Mouse (Mus musculus) frontal cortex, postnatal 25 days (tissue): ENCODE results near the gene Kcnq1.

Experiments
- DNase-seq, 2 experiments: peaks; one replicate each; pipeline ENCODE4 v3.0.0; 2022; ENCODE audit warnings: low spot score in 2 of 2

Kcnq1 gene

DNA sequence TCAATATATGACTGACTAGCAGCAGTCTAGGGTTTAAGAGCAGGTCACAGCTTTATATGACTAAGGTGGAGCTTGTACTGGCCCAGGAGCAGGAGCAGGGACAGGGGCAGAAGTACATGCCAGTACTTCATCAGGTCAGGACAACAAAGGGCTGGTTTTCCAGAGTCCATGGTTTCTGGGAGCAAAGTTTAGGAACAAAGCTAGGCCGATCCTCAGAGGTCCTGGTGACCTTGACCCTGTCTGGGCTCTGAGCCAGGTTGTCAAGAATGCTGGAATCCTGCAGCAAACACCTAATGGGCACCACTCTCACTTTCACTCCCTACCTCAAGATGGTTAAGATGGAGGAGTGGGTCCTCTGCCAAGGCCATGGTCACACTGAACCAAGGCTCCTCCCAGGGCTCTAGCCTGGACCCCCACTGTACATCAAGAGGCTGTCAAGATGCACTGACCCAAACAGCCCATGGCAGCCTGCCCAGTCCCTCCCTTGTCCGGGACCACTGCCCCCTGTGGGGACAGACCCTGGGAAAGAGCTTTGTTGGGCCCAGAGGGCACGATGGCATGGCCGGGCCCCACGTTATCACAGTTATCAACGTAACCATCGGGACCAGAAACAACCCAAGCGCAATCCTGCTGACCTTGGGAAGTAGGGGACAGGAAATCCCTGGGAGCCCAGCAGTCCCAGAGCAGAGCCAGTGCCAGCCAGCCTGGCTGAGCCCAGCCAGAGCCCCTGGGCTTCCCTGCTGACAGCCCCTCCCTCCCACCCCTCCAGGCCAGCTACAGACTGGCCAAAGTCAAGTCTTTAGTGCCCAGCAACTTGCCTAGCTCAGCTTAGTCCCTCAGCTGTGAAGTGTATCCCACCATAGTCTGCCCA, 259.0 kb downstream of the Kcnq1 start:
- DNase-seq: no peak

DNA sequence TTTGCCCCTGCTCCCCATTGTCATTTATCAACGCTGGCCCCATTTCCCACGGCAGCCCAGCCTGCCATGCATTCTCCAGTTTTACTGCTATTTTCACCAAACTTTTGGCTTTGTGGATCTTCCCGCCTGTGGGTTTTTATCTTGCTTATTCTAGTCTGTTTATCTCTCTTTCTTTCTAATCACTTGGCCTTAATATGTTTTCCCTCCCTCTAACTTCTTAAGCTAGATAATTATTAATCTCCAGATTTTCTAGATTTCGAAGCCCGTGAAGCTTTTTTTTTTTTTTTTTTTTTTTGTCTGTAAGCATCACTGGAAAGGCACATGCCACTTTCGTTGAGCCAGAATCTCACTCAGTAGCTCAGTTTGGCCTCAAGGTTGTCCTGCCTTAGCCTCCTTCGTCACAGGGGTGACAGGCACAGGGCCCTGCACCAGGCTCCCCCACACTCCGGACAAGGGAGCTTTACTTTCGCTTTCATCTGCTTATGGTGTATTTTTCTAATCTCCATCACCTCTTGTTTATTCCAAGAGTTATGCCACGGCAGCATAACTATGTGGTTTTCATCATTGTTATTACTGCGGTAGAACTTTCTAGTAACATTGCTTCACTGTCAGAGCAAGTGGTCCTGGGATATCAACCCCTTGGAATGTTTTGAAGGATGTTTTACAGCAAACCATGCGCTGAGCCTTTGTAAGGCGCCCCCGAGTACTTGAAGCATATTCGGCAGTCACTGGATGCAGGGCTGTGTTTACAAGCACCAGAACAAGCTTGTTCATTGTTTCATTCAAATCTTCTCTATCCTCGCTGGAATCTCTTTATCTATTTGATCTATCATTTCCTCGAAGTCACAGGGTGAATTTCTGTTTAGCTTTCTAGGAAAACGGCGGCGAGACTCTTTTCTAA, 261.5 kb downstream of the Kcnq1 start:
- DNase-seq: no peak

DNA sequence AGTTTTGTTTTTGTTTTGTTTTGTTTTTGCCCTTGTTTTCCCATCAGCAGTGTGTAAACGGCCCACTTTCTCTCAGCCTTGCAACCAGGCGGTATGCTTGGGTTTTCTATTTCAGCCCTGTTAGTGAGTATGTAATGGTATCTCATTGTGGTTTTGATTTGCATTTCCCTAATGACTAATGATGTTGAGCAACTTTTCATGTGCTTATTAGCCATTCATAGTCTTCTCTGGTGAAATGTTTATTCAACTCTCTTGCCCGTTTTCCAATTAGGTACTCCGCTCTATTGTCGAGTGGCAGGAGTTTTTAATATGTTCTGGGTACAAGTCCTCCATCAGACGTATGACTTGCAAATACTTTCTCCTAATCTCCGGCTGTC, 262.1 kb downstream of the Kcnq1 start:
- no peak for DNase-seq

DNA sequence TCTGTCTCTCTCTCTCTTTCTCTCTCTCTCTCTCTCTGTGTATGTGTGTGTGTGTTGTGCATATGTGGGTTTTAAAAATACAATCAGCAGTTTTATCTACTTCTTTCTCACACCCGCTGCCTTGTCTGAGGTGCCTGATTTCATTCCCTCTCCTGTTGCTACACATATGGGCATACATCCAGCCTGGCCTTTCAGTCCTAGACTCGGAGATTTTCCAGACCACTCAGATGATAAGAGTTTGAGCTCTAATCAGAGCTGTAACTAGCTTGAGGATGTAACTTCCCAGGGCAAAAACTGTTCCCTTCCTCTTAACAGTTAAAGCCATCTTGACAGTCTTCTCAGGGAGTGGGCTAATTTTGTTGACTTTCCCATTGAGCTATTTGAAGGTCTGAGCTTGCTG, 265.2 kb downstream of the Kcnq1 start:
- DNase-seq: no peak

DNA sequence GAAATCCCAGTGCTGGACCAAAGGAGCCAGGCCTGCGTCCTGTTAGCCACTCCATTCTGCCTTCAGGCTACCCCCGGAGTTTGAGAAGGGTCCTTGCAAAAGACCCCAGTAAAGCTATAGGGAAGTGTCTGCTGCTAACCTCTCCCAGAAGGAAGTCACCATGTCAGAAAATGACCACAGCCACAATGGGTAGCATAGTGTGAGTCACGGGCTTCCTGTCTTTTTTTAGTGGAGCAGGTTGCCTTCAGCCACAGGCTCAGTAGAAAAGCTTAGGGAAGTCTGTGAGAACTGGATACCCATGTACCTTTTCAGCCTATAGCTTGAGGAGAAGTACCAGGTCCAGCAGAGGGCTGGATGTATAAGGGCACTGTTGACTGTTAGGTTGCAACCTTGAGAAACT, 267.1 kb downstream of the Kcnq1 start:
- no peak for DNase-seq

DNA sequence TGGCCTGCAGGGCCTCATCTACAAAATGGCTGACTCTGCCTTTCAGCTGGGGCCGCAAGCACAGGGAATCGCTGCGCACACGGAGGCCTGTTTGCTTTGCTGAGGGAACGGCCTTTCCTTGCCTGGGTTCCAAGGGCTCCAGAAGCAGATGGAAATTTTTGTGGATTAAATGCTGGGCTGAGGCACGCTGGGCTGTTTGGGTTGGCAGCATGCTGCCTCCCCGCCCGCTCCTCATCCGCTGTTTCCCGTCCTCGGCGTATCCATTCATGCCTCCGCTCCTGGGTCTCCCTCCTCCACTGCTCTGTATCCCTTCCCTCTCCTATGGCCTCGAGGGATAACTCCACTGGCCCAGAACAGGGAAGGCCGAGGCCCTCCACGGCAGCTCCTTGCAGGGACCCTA, 269.8 kb downstream of the Kcnq1 start:
- no peak for DNase-seq

DNA sequence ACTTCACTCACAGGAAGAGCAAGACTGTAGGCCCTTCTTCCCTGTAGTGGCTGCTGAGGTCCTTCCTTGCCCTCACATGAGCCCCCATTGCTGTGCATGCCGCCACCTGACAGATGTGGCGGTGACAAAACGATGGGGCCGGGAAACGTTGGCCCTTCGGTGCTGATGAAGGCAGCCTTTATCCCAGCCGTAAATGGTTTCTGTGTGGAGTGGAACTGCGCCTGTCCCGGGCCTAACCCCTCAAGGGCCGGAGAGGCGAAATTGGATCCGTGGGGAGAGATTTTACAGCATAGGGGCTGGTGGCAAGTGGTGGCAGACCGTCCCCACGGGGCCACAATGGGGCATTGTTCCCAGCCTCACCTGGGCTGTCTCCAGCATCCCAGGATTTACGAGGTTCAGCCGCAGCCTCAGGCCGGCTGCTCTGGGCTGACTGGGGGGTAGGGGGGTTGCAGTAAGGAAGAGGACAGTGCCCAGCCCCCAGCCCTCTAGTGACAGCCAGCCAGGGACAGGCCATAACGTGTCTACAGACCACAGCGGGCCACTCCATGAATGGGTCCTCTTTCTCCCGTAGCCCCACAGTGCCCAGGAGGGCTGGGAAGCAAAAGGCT, 274.4 kb downstream of the Kcnq1 start:
- DNase-seq: no peak

DNA sequence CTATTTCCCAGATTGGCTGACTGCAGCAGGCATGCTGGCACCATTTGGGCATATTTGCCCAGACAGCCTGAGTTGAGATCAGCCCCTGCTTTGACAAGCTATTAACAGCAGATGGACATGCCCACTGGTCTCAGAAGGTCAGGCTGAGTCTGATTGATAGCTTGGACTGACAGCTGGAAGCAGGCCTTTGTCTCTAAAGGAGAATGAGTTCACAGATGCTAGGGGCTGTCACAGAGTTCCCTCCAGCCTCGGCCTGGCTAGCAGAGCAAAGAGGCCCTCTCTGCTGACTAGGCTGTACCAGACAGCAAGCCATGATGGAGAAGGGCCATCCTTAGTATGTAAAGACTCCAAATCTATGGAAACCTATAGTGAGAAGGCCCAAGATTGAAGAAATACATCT, 280.5 kb downstream of the Kcnq1 start:
- DNase-seq: no peak

DNA sequence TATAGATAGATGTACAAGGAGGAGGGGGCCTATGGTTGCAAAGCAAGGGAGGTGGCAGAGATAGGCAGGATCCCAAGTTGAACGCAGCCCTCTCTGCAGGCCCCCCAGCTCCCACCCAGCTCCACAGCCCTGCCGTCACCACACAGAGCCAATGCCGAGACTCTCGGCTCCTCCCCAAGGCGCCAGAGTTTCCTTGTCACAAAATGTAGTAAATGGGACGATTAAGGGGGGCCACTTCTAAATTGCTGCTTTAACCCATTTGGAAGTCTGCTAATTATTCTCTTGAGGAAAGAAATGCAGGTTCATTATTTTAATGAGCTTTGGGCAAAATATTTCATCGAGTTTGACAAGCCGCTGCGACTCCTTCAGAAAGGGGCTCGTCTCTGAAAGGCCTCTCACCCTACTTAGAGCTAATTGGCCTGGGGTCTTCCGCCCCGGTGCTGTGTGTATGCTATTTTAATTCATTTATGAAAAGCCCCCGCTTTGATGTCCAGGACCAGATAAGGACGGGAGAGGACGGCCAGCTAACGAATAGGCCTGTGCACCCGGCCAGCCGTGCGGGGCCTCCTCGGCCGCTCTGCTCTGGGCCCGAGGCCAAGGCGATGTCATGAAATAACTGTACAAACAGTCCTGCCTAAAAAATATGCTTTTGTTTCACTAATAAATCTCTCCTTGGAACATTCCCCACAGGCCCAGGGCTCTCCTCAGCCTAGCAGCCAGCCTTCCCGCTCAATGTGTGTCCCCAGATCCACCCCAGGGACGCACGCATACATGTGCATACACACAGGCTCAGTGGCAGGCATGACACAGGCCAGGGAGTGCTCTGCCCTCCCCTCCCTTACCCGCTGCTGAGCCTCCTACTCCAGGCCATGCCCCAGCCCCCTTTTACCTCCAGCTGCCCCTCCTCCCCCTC, 282.9 kb downstream of the Kcnq1 start:
- no peak for DNase-seq

DNA sequence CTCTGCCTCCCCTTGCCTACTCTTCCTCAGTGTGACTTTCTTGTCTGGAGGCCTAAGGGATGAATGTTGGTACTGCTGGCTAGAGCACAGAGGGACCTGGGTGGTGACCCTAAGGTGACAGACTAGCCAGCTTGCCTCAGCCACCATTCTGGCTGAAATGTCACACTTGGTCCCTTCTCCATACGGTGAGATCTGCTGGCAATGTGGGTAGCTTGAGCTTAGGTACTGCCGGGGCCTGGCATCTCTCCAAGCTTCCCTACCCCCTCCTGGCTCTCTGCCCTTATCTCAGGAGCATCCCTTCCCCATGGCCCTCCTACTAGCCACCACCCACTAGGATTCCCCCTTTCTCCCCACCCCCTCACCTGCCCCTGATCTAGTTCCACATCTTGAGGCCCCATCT, 283.7 kb downstream of the Kcnq1 start:
- no peak for DNase-seq

DNA sequence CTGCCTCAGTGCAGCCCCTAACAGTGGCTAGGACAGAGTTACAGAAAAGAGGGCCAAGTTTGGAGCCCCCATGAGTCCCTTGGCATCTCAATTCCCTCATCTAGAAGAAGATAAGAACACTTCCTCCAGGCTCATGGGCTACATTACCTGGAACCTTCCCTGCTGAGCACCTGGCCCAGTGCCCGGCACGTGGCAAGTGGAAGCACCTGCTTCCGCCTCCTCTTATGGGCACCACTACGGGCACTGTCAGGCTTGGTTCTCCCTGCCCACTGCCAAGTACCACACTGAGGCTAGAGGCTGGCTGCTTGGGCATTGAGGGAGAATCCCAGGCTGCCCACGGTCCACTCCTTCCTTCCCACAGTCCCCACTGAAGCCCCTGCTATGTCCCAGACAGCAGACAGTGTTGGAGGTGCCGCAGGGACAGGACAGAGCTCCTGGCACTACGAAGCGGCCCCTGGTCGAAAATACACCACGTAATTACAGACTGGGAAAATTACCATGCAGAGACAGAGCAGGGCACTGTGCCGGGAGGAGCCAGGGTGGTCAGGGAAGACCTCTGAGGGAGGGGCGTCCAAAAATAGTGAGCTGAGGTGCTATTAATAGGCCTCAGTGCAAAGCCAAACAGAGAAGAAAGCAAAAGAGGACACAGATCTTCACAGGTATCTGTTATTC, 284.3 kb downstream of the Kcnq1 start:
- DNase-seq: no peak

DNA sequence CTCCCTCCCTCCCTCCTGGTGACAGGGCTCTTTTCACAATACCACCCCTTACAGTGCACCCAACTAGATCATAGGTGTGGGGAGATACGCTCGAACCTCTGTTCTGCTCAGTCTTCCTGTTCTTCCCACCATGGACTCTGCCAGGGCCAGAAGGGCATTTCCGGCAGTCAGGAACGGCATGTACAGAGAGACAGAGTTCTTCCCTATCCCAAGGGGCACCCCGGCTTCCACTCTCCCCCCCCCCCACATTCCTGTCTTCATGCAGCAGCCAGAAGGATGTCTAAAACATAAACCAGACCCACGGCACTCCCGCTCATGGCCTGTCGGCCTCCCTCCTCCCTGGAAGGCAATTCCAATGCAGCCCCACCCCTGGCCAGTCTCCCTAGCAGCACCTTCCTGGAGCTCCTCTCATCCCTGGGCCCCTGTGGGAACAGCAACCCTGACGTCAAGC, 289.0 kb downstream of the Kcnq1 start:
- DNase-seq: no peak

DNA sequence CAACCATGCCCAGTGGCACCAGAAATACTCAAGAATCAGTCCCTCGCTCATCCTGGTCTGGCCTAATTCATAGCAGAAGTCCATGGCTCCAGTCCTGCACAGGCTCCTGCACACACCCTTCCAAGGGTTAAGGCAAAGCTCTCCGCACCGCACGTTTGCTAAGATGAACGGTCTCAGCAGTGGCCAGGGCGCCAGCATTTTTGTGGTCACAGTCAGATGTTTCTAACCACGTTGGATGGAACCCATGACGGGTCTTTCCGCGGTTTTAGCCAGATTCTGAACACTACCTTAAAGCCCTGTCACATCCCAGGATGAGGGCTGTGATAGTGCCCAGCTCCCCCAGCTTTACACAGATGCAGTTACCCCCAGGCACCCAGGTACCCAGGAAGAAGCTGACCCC, 293.6 kb downstream of the Kcnq1 start:
- no peak for DNase-seq

DNA sequence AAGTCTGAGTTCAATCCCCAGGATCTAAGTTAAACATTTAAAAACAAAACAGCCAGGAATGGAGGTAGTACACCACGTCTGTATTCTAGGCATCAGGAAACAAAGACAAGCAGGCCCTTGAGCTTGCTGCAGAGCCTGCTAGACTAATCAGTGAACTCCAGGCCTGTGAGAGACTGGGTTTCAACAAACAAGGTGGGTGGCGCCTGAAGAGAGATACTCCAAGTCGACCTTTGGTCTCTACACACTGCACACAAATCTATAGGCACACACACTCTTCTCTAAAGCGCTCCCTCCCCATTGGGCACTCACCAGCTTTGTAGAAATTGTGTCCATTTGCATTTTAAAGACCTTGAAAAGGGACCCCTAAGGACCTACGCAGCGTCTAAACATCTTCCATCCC, 294.4 kb downstream of the Kcnq1 start:
- no peak for DNase-seq

DNA sequence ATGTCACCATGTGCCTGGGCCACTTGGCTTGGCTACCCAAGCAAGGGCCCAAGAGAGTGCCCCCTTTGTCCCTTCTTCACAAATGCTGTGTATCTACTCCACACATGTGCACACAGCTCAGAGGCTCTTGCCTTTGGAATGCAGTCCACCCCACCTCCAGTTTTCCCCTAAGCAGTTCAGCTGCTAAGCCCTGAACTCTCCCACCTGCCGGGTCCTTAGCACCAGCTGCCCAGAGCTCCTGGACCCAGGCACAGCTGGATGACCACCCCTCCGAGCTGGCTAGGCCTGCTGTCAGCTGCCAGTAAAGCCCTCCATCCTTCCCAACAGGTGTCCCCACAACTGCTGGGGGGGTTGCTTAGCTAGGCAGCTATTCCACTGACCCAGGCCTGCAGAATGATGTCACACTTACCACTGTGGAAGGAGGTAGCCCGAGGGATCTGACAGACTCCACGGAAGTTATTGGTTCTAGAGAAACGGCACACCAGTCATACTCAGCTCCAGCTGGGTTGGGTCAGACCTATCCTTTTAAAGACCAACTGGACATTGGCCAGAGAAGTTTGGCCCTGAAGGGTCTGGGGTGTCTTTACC, 295.4 kb downstream of the Kcnq1 start:
- DNase-seq: no peak

DNA sequence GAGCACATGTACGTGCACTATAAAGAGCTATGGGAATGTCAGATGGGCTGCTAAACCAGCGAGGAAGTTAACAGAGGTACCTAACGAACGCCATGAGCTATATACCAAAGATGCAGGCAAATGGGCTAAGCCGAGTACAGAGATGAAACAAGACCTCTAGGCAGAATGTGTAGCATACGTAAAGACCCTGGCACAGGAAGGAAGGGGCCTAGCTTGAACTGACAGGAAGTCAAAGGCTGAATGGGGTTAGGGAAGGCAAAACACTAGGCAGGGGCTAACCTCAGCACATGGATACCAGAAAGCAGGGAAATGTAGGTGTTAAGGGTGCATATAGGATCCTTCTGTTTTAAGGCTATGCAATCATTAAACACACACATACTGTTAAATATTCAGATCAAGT, 298.1 kb downstream of the Kcnq1 start:
- DNase-seq: no peak

DNA sequence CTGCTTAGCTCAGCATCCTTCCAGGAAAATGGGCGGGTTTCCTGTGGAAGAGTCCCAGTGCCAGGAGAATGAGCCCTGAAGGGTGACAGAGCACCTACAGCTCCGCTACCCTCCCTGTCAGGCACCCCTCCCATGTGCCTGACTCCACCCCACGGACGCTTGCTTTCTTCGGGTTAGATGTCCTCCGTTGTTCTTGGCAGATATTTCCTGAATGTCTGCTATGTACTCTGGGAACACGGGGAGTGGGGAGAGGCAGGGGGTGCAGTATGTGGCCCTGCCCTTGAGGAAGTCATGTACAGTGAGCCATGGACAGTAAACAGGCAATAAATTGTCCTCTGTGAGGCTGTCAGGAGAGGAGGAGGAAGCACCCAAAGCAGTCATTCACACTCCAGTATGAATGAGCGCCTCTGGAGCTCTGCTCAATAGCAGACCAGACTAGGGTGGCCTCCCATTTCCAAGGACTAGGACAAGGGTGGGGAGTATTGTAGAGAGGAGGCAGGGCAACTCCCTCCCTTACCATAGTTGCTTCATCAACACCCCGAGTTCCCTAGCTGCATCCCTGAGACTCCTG, 301.9 kb downstream of the Kcnq1 start:
- DNase-seq: no peak

DNA sequence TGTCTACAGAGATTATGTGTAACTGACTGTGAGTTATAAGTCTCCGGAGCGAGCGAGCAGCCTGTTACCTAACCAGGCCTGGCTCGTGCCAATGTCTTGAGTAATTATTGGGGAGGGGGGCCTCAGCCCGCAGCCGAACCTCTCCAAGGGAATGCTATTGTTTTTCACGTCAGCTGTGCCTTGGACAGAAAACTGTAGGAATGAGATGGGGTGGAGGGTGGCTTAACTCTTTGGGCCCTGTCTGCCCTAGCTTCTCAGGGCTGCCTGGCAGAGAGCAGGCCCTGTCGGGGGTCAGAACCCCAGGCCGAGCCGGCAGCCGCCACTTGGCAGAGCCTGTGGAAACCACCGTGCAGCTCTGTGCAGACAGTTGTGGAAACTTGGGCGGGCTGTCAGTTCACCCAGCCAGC, 302.5 kb downstream of the Kcnq1 start:
- DNase-seq: no peak

DNA sequence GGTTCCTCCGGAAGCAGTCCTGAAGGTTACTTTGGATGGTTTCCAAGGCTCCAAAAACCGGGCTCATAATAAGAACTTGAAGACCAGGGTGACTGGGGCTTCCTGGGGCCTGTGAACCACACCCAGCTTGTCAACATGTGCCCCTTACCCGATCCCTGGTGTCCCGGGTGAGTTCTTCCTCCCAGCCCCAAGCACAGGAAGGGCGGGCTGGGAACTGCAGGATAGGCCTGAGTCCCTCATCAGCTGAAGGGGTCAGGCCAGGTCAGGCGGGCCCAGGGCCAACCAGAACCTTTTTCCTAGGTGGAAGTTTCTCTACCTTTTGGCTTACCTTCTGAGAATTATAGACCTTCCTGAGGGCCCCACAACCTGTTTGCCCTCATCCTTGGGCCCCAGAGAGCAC, 306.4 kb downstream of the Kcnq1 start:
- DNase-seq: no peak

DNA sequence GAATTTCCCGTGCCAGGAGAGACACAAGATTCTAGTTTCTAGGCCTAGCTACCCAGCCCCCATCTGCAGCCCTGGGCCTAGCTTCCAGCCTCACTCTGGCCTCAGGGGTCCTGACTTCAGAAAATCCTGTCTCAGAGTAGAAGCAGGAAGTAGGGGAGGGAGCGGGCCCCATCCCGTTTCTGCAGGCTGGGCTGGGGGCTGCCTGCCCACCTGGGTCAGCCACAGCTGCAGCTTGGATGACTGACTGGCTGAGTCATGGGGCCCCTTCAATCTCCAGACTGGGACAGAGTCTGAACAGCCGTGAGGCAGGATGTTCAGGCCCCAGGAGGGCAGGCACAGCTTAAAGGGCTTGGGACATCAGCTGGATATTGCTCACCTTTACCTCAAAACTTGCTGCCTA, 308.9 kb downstream of the Kcnq1 start:
- no peak for DNase-seq
